ENCODE assay signal across 13 mouse cellular contexts in genomic region chr16:23372340-23372739, GRCm38 (mm10). TPM values are rescaled to one million over a fixed set of nuclear protein-coding genes. Genes with fewer than 3 reads are reported as not detected.
"Had no signal": no experiment of that assay in that cellular context is flagged by ENCODE, and none has a peak within 500 bp of the region (broad histone marks: within the 10 kb centered on the region; RNA-seq: fewer than 3 reads in every experiment).

No protein-coding gene starts in this region.

- H3K9ac ChIP-seq: kidney, embryonic 15.5 days; limb, embryonic 15.5 days; liver, embryonic 12.5 days; midbrain, embryonic 13.5 days had no signal

- H3K4me3 ChIP-seq: kidney, embryonic 15.5 days; limb, embryonic 15.5 days; liver, embryonic 12.5 days; midbrain, embryonic 13.5 days had no signal

- DNase-seq: kidney, adult 2 months; kidney, postnatal 14 days; left cerebral cortex, postnatal 4 days; right cerebral cortex, postnatal 14 days had no signal

- H3K4me1 ChIP-seq: kidney, embryonic 15.5 days; limb, embryonic 15.5 days; liver, embryonic 12.5 days; midbrain, embryonic 13.5 days had no signal

- H3K36me3 ChIP-seq: kidney, embryonic 15.5 days; limb, embryonic 15.5 days; liver, embryonic 12.5 days; midbrain, embryonic 13.5 days had no signal

- H3K27me3 ChIP-seq: kidney, embryonic 15.5 days; limb, embryonic 15.5 days; liver, embryonic 12.5 days; midbrain, embryonic 13.5 days had no signal

- H3K9me3 ChIP-seq: kidney, embryonic 15.5 days; limb, embryonic 15.5 days; liver, embryonic 12.5 days; midbrain, embryonic 13.5 days had no signal

- ATAC-seq: intestine, embryonic 16.5 days; liver, embryonic 12.5 days; midbrain, embryonic 13.5 days had no signal

- H3K27ac ChIP-seq: kidney, embryonic 15.5 days; limb, embryonic 15.5 days; liver, embryonic 12.5 days; midbrain, embryonic 13.5 days had no signal

- H3K4me2 ChIP-seq: kidney, embryonic 15.5 days; limb, embryonic 15.5 days; liver, embryonic 12.5 days; midbrain, embryonic 13.5 days had no signal

RNA-seq across cellular contexts. Expression of gene Rtp1, which starts 56.6 kb away (rescaled TPM):
- polyA plus RNA-seq: intestine, embryonic 16.5 days; kidney, embryonic 15.5 days; large intestine, adult 2 months; limb, embryonic 15.5 days; liver, embryonic 12.5 days; liver, embryonic 16.5 days; neural tube, embryonic 14.5 days; spleen, adult 2 months had no signal
